Mouse (Mus musculus): ENCODE data around the gene Il31.

- no peak for TF ChIP-seq CTCF (IDR thresholded peaks at IDR 0.05; ENCODE audit: borderline replicate concordance, insufficient read depth, low read length)
- TF ChIP-seq POLR2A (IDR thresholded peaks at IDR 0.05; ENCODE audit: low read depth, low read length) = no peak
Observed at GRCm38 (mm10) chr5:123440664-123441063, 48.6 kb downstream of the Il31 start.
